Mouse (Mus musculus) left cerebral cortex, postnatal 10 days (tissue): Measurements from ENCODE around the gene Adad2. TPM values are rescaled to one million over a fixed set of nuclear protein-coding genes. Genes with fewer than 3 reads are reported as not detected.

Experiments used
- DNase-seq, 2 experiments: peaks; one replicate each; pipeline ENCODE4 v3.0.0; 2021 to 2022; ENCODE audit warnings: low spot score in 2 of 2, mixed read lengths in 1 of 2; ENCODE audit errors: extremely low spot score in 1 of 2
- intact Hi-C: fragments of 180-260 bp; cut with DNase I; formaldehyde crosslinking; loops from one replicate; pipeline ENCODE4 v1.15.1; 2025
- total RNA-seq, 2 experiments: library from RNA; stranded (reverse); gene quantifications; 2 replicates each; pipeline ENCODE4 v1.2.3; 2021

The Adad2 gene
- total RNA-seq, 2 experiments from 2014 or later = not detected

GRCm38 (mm10) chr8:119635958-119636357 lies 23.4 kb downstream of the Adad2 start:
- intact Hi-C loops = no loop called here
- no peak for DNase-seq

- intact Hi-C loops = no loop called here
- no peak for DNase-seq
Observed at GRCm38 (mm10) chr8:119636766-119637165, 24.2 kb downstream of the Adad2 start.

- no peak for DNase-seq
- intact Hi-C loops = no loop called here
Observed at GRCm38 (mm10) chr8:119637381-119637780, 24.8 kb downstream of the Adad2 start.

GRCm38 (mm10) chr8:119638261-119638660 lies 25.7 kb downstream of the Adad2 start:
- DNase-seq = no peak
- intact Hi-C loops = no loop called here

- no peak for DNase-seq
- intact Hi-C loops = no loop called here
Observed at GRCm38 (mm10) chr8:119639798-119640197, 27.3 kb downstream of the Adad2 start.

GRCm38 (mm10) chr8:119641058-119641457 lies 28.5 kb downstream of the Adad2 start:
- DNase-seq = no peak
- intact Hi-C loops = no loop called here

GRCm38 (mm10) chr8:119642960-119643359 lies 30.4 kb downstream of the Adad2 start:
- no peak for DNase-seq
- intact Hi-C loops = no loop called here

GRCm38 (mm10) chr8:119644429-119644960 lies 31.9 kb downstream of the Adad2 start:
- no peak for DNase-seq
- intact Hi-C loops = no loop called here

GRCm38 (mm10) chr8:119644981-119645597 lies 32.5 kb downstream of the Adad2 start:
- intact Hi-C loops = no loop called here
- DNase-seq = no peak

- intact Hi-C loops = no loop called here
Observed at GRCm38 (mm10) chr8:119646197-119646596, 33.6 kb downstream of the Adad2 start.

GRCm38 (mm10) chr8:119646846-119647245 lies 34.3 kb downstream of the Adad2 start:
- no peak for DNase-seq
- intact Hi-C loops = no loop called here

More at GRCm38 (mm10) chr8:119646197-119646596, 33.6 kb downstream of the Adad2 start:
- no peak for DNase-seq

GRCm38 (mm10) chr8:119651324-119651723 lies 38.8 kb downstream of the Adad2 start:
- intact Hi-C loops = no loop called here
- no peak for DNase-seq

GRCm38 (mm10) chr8:119656709-119657464 lies 44.3 kb downstream of the Adad2 start:
- DNase-seq = peak in 1 of 2 experiments; percentile 56

GRCm38 (mm10) chr8:119661081-119661480 lies 48.5 kb downstream of the Adad2 start:
- DNase-seq = peak in 1 of 2 experiments; percentile 88
- intact Hi-C loops = no loop called here

More at GRCm38 (mm10) chr8:119656709-119657464, 44.3 kb downstream of the Adad2 start:
- intact Hi-C loops = no loop called here

GRCm38 (mm10) chr8:119661892-119662291 lies 49.3 kb downstream of the Adad2 start:
- intact Hi-C loops = no loop called here
- peak in 1 of 2 experiments; percentile 86 for DNase-seq

- intact Hi-C loops = no loop called here
Observed at GRCm38 (mm10) chr8:119663440-119663839, 50.9 kb downstream of the Adad2 start.

GRCm38 (mm10) chr8:119665270-119665669 lies 52.7 kb downstream of the Adad2 start:
- intact Hi-C loops = no loop called here

More at GRCm38 (mm10) chr8:119663440-119663839, 50.9 kb downstream of the Adad2 start:
- DNase-seq = peak in 1 of 2 experiments; percentile 77

More at GRCm38 (mm10) chr8:119665270-119665669, 52.7 kb downstream of the Adad2 start:
- DNase-seq = peak in 1 of 2 experiments; percentile 76
